Mouse (Mus musculus) spleen, adult 18-20 months (tissue): ENCODE data around the gene Pcbp3.
A peak's percentile ranks its signal among the peaks of the same experiment; 100 is the strongest.

Experiments used
- DNase-seq, 2 experiments: peaks; one replicate each; pipeline ENCODE4 v3.0.0; 2022; ENCODE audit warnings: mixed read lengths in 2 of 2

Gene Pcbp3

GRCm38 (mm10) chr10:76729631-76730620 lies 231.8 kb downstream of the Pcbp3 start:
- no peak for DNase-seq

- peak in 1 of 2 experiments; percentile 19 for DNase-seq
Observed at GRCm38 (mm10) chr10:76728369-76728768, 233.3 kb downstream of the Pcbp3 start.

- no peak for DNase-seq
Observed at GRCm38 (mm10) chr10:76727301-76727700, 234.4 kb downstream of the Pcbp3 start.

GRCm38 (mm10) chr10:76726866-76727265 lies 234.8 kb downstream of the Pcbp3 start:
- no peak for DNase-seq

- no peak for DNase-seq
Observed at GRCm38 (mm10) chr10:76725682-76726285, 235.9 kb downstream of the Pcbp3 start, which contains the start of gene Col6a1. Gene Col6a1 (minus strand): TSS chr10:76726168.

GRCm38 (mm10) chr10:76725097-76725496 lies 236.6 kb downstream of the Pcbp3 start:
- DNase-seq, result no peak

- no peak for DNase-seq
Observed at GRCm38 (mm10) chr10:76724231-76724736, 237.4 kb downstream of the Pcbp3 start.

GRCm38 (mm10) chr10:76722751-76723450 lies 238.8 kb downstream of the Pcbp3 start:
- DNase-seq, result no peak

GRCm38 (mm10) chr10:76721746-76722145 lies 239.9 kb downstream of the Pcbp3 start:
- no peak for DNase-seq

- no peak for DNase-seq
Observed at GRCm38 (mm10) chr10:76721216-76721615, 240.5 kb downstream of the Pcbp3 start.

- DNase-seq, result no peak
Observed at GRCm38 (mm10) chr10:76717631-76718030, 244.1 kb downstream of the Pcbp3 start.

GRCm38 (mm10) chr10:76717026-76717425 lies 244.7 kb downstream of the Pcbp3 start:
- no peak for DNase-seq

- no peak for DNase-seq
Observed at GRCm38 (mm10) chr10:76714303-76714702, 247.4 kb downstream of the Pcbp3 start.

- no peak for DNase-seq
Observed at GRCm38 (mm10) chr10:76712500-76712899, 249.2 kb downstream of the Pcbp3 start.
